Mouse (Mus musculus): ENCODE data around the gene Kirrel2. TPM values are rescaled to one million over a fixed set of nuclear protein-coding genes. Genes with fewer than 3 reads are reported as not detected.

Kirrel2 gene
- polyA plus RNA-seq (2012): not detected in 2 replicates

DNA sequence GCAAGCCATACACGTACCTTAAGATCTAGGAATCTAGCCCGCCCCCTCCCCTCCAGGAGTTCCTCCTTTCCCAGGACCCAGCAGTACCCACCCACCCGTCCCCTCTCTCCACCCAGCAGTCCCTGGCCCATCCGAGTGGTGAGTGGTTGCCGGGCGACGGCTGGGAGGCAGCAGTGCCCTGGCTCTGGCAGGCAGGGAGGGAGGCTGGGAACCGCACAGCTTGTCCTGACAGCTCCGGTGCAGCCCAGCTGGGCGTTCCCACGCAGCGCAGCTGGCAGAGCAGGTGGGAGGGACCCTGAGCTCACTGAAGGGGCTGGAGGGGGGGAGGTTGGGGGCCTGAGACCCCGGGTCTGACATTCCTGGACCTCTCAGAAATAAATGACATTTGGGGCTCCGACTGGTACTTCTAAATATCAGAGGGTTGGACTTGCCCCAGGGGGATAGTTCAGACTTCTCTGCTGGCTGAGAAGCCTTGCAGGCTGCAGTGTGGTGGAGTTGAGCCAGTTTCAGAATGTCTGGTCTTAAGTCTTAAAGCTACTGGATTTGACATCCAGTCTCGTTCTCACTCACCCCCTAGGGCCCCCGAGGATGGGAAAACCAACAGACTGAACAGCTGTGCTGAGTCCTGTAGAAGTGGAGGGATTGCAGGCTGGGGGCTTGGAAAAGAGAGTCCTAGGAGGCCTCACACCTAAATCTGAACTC is at the start of gene Kirrel2, which contains the start of gene Nphs1:
Gene Kirrel2 (minus strand): TSS at position 62 of the 702 bp plus-strand sequence.
Gene Nphs1 (plus strand): TSS at position 687 of the 702 bp plus-strand sequence.
- TF ChIP-seq GATA1 (IDR thresholded peaks at IDR 0.05; ENCODE audit: low read length): no peak

- no peak for TF ChIP-seq GATA1 (IDR thresholded peaks at IDR 0.05; ENCODE audit: low read length)
These were observed 36.0 kb upstream of the Kirrel2 start, which contains the start of gene Prodh2 for GRCm38 (mm10) chr7:30493401-30493931. Gene Prodh2 (plus strand): TSS chr7:30493622.

DNA sequence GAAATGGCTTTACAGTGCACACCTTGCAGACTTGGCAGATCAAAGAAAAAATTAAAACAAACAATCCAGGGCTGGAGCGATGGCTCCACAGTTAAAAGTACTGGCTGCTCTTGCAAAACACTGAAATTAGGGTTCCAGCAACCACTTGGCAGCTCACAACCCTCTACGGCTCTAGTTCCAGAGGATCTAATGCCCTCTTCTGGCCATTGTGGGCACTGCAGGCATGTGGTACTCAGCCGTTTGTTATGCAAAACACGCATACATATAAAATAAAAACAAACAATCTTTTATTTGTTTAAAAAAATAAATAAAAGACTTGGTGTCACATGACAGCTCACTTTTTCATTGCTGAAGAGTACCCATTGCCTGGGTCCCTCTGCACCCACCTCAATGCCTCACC is 35.3 kb upstream of the Kirrel2 start:
- no peak for TF ChIP-seq GATA1 (IDR thresholded peaks at IDR 0.05; ENCODE audit: low read length)

DNA sequence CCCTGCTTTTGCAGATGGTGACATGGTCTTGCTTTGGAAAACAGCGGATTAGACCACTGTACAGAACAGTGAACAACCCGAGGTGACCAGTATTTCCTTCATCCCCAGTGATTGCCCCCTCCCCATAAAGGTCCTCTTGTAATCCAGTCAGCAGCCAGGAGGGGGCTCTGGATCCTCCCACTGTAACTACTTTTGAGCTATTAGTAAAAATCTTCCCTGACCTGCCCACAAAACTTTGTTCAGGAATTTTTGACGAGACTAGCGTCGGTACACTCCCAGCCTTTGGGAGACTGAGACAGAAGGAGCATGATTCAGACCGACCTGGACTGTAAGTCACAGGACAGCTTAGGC is 33.4 kb upstream of the Kirrel2 start:
- TF ChIP-seq GATA1 (IDR thresholded peaks at IDR 0.05; ENCODE audit: low read length): no peak

GRCm38 (mm10) chr7:30490251-30490956 is 32.9 kb upstream of the Kirrel2 start:
- TF ChIP-seq GATA1 (IDR thresholded peaks at IDR 0.05; ENCODE audit: low read length): no peak

DNA sequence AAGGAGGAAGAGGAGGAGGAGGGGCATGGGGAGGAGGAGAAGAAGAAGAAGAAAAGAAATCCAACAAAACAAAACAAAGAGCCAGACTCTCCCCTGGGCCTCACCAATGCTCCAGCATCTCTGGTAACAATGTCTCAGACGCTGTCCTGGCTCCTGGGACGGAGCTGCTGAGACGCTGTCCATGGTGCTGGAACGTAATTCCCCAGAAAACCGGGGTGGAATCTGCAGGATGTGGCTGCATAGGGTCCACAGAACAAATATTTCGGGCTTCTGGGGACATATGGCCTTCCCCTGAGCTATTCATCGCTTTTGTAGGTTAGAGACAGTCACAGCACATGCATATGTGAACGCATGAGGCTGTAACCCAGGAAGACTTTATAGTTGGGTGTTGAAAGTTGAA is 26.8 kb upstream of the Kirrel2 start:
- TF ChIP-seq GATA1 (IDR thresholded peaks at IDR 0.05; ENCODE audit: low read length): no peak

DNA sequence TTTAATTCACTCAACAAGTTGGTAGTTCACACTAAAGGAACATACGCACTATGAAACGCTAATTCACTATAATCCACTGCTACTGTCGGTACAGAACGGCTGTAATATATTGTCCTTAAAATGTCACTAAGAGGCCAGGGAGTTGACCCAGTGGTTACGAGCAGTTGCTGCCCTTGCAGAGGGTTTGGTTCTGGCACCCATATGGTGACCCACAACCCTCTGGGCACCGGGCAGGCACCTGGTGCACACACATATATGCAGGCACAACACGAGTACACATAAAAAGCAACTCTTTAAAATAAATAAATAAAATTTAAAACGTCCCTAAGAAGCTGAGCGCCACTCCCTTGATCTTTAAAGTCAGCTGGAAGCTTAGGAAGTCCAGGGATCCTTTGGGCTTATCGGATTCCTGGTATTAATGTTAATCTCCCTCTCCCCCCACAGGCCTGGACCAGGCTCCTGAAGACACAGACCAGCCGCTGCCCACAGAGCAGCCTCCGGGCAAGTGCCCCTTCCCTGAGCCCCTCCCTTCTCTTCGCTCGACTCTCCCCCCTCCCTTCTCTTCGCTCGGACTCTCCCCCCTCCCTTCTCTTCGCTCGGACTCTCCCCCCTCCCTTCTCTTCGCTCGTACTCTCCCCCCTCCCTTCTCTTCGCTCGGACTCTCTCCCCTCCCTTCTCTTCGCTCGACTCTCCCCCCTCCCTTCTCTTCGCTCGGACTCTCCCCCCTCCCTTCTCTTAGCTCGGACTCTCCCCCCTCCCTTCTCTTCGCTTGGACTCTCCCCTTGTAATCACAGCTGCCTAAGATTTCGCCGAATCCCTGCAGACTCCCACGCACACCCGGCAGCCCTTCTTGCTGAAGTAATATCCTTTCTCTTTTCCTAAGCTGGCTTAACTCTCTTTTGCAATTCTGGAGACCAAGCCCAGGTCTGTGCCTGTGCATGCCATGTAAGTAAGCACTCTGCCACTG is 20.2 kb upstream of the Kirrel2 start:
- TF ChIP-seq GATA1 (IDR thresholded peaks at IDR 0.05; ENCODE audit: low read length): no peak

DNA sequence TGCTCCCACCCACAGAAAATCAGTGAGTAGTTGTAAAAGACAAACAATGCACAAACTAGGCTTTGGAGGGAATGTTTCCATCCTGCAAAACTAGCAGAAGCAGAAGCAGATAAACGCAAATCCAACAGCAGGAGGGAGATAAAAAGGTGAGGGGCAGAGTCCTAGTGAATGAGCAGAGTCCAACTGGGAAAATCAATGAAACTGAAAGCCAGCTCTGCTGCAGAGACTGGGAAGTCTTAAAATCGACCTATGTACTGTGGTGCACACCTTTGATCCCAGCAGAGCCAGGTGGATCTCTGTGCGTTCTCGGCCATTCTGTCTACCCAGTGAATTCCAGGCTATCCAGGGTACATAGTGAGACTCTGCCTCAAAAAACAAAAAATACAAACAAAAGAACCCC is 17.5 kb upstream of the Kirrel2 start:
- TF ChIP-seq GATA1 (IDR thresholded peaks at IDR 0.05; ENCODE audit: low read length): no peak

- TF ChIP-seq GATA1 (IDR thresholded peaks at IDR 0.05; ENCODE audit: low read length): no peak
These were observed 14.9 kb upstream of the Kirrel2 start for GRCm38 (mm10) chr7:30472411-30472810.

GRCm38 (mm10) chr7:30464816-30465300 is 7.4 kb upstream of the Kirrel2 start:
- TF ChIP-seq GATA1 (IDR thresholded peaks at IDR 0.05; ENCODE audit: low read length): no peak

- TF ChIP-seq GATA1 (IDR thresholded peaks at IDR 0.05; ENCODE audit: low read length): no peak
These were observed 6.5 kb upstream of the Kirrel2 start for GRCm38 (mm10) chr7:30463996-30464395.

DNA sequence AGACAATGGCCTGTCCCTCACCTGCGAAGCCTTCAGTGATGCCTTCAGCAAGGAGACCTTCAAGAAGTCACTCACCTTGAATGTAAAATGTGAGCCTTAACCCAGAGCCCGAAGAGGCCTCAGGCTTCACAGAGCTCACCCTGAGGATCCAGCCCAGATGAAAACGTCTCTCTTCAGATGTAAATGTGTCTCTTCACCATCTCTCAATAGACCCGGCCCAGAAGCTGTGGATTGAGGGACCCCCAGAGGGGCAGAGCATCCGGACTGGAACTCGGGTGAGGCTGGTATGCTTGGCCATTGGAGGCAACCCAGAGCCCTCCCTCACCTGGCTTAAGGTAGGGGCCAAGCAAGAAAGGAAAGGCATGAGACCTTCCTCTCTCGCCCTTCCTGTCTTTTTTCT is 6.1 kb upstream of the Kirrel2 start:
- TF ChIP-seq GATA1 (IDR thresholded peaks at IDR 0.05; ENCODE audit: low read length): no peak

DNA sequence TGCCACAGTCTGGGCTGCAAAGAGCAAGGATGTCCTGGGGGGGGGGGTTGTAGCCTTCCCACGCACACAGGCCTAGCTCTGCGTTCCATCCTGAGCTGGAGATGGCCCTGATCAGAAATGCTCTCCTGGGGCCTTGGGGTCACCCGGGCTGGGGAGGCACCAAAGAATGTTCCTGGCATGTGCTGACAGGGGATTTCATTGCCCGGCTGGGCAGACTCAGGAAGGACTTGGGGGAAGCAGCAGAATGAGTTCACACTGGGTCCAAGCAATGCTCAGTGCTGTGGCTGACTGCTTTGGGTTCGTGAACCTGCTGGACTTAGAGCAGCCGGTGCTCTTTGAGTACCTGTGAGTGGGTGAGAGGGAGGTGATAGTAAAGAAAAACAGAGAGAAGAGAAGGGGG is 2.0 kb upstream of the Kirrel2 start:
- no peak for TF ChIP-seq GATA1 (IDR thresholded peaks at IDR 0.05; ENCODE audit: low read length)

DNA sequence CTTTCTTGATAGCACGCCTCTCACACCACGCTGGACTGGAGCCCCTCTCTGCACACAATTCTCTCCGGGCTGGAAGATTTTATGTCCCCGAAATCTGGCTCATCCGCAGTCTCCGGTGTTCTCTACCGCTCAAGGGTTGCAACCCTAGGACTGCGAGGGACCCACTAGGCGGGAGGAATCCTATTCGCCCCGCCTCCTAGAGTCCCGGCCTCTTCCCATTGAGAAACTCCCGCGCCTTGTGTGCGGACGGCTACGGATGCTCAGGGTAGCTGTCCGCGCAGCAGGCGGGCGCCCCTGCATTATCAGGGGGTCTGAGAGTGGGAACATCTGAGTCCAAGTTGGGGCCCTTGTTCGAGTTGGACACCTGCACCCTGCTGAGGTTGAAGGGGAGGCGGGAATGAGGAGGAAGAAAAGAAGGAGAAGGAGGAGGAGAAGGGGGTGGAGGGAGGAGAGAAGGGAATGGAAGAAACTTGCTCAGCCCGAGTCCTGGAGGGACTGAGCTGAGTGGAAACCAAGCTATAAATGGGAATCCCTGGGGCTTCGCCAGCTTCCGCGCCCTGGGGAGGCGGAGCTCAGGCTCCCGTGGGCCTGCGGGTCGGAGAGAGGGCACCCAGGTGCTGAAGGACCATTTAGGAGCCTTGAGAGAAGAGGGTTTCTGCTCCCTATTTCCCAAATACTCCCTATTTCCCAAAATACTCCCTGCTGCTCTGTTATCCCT is 420 bp downstream of the Kirrel2 start:
- no peak for TF ChIP-seq GATA1 (IDR thresholded peaks at IDR 0.05; ENCODE audit: low read length)

GRCm38 (mm10) chr7:30456487-30456886 is 1.0 kb downstream of the Kirrel2 start:
- no peak for TF ChIP-seq GATA1 (IDR thresholded peaks at IDR 0.05; ENCODE audit: low read length)

Data from G1E-ER4 (cell line).